Mouse (Mus musculus): ENCODE measurements around the gene Rtf1.
"Not testable (repeated sequence)": the region's sequence is repeated elsewhere in the genome, so short reads cannot be mapped to it uniquely, and the experiment has no call there.

The Rtf1 gene

GRCm38 (mm10) chr2:119674525-119675214 is at the start of gene Rtf1:
Gene Rtf1, plus strand, starts transcription at chr2:119675068.
- peak; percentile 93 to 95 for DNase-seq (ENCODE audit: low read depth in 2 of 2, low spot score in 2 of 2)

- DNase-seq (ENCODE audit: low read depth in 2 of 2, low spot score in 2 of 2) = no peak
These were observed 38.1 kb upstream of the Rtf1 start for GRCm38 (mm10) chr2:119636781-119637180.

DNA sequence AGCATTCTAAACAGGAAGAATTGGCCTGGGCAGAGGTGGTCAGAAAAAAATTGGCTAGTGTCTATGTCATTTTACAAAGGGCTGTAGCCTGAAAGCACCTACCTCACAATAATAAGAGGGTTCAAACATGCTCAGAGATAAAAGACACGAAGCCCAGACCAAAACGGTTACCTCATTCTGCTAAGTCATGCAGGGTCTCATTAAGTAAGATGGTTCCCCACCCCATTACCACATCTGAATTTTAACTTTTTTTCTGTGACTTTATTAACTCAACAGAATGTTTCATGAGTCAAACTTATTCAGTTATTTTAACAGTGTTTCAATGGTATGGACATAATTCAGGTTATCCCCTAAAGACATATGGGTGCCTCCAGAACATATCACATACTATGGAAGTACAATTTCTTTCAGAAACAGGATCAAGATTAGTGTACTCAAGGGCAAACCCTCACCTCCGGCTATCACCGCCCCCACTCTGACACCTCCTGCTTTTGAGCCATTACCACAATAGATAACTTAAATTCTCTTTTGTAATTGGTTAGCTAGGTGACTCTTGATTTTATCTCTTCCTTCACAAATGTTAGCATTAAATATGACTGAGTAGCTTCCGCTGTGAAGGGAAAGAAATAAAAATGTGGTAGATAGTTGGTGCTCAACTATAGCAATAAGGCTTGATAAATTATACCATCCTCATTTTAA is 33.5 kb upstream of the Rtf1 start:
- DNase-seq (ENCODE audit: low read depth in 2 of 2, low spot score in 2 of 2) = no peak

- no peak for DNase-seq (ENCODE audit: low read depth in 2 of 2, low spot score in 2 of 2)
These were observed 30.6 kb upstream of the Rtf1 start for GRCm38 (mm10) chr2:119644254-119644653.

- peak; percentile 72 to 78 for DNase-seq (ENCODE audit: low read depth in 2 of 2, low spot score in 2 of 2)
These were observed 12.4 kb upstream of the Rtf1 start, which contains the start of gene Ndufaf1 for GRCm38 (mm10) chr2:119662220-119663182. Gene Ndufaf1, minus strand, starts transcription at chr2:119662827.

DNA sequence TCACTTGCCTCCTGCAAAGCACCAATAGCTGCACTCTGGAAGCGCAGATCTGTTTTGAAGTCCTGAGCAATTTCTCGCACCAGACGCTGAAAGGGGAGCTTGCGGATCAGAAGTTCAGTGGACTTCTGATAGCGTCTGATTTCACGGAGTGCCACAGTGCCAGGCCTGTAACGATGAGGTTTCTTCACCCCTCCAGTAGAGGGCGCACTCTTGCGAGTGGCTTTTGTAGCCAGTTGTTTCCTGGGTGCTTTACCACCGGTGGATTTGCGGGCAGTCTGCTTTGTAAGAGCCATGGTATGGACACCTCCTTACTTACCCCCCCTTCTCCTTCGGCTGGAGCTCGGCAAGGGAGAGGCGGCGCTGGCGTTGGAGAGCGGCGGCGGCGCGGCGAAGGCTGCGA is 9.1 kb upstream of the Rtf1 start:
- not testable (repeated sequence) for DNase-seq (ENCODE audit: low read depth in 2 of 2, low spot score in 2 of 2)

DNA sequence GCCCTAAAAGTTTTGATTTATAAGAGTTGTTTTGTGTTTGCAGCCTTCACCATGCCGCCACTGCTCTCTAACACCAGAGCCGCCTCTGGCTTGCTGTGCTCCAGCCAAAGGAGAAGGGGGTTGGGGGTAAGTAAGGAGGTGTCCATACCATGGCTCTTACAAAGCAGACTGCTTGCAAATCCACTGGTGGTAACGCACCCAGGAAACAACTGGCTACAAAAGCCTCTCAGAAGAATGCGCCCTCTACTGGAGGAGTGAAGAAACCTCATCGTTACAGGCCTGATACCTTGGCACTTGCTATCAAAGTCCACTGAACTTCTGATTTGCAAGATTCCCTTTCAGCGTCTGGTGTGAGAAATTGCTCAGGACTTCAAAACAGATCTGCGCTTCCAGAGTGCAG is 5.9 kb upstream of the Rtf1 start:
- peak; percentile 10 to 46 for DNase-seq (ENCODE audit: low read depth in 2 of 2, low spot score in 2 of 2)

DNA sequence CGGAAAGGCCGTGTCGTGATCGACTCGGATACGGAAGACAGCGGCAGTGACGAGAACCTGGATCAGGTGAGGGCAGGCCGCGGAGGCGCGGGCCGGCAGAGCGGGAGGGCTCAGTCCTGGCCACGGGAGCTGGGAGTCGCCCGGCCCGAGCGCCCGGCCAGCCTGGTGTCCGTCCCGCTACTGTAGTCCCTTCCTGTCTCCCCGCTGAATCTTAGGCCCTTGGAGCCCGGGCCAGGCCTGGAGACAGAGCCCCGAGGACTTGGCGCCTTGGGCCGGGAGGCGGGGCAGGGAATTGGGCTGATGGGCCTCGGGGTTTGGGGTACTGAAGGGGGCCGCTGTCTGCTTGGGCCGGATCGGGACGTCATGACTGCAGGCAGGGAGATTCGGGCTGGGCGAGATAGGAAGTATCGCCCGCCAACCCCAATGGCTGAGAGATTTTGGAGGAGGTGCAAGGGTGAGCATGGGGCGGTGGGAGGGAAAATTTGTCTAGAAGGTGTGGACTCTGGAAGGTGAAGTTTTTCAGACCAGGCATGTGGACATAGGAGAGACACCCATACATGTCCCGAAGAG is 432 bp downstream of the Rtf1 start:
- DNase-seq (ENCODE audit: low read depth in 2 of 2, low spot score in 2 of 2) = peak; percentile 26 to 39

DNA sequence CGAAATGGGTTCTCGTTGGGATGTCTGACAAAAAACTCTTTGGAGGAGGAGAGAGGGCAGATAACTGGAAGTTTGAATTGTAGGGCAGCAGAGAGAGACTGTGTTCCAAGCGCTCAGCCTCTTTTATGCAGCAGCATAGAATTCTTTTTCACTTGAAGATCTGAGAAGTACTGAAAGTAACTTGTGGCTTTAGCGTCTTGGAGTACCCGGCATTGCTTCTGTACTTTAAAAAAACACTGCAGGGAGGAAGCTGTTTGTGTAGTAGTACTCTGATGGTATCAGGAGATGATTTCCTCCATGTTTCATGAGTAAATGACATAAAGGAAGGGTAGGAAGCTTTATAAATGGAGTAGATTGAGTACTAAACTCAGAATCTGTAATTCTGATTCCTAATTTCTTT is 963 bp downstream of the Rtf1 start:
- peak in 1 of 2 experiments; percentile 9 for DNase-seq (ENCODE audit: low read depth in 2 of 2, low spot score in 2 of 2)

- no peak for DNase-seq (ENCODE audit: low read depth in 2 of 2, low spot score in 2 of 2)
These were observed 8.8 kb downstream of the Rtf1 start for GRCm38 (mm10) chr2:119683706-119684105.

- DNase-seq (ENCODE audit: low read depth in 2 of 2, low spot score in 2 of 2) = no peak
These were observed 17.3 kb downstream of the Rtf1 start for GRCm38 (mm10) chr2:119692003-119692701.

DNA sequence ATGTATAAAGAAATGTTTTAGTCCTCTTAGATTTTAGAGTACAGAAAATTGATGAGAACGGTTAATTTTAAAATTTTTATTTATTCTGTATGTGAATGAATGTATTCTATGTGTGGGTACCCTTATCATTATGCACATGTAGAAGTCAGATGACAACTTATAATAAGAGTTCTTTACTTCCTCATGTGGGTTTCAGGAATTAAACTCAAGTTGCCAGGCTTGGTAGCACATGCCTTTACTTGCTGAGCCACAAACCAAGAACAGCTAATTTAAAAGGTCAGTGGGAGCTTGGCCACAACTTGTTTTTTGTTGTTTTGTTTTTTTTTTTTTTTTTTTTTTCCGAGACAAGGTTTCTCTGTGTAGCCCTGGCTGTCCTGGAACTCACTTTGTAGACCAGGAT is 20.0 kb downstream of the Rtf1 start:
- no peak for DNase-seq (ENCODE audit: low read depth in 2 of 2, low spot score in 2 of 2)

- DNase-seq (ENCODE audit: low read depth in 2 of 2, low spot score in 2 of 2) = no peak
These were observed 21.2 kb downstream of the Rtf1 start for GRCm38 (mm10) chr2:119696111-119696510.

GRCm38 (mm10) chr2:119698472-119698871 is 23.6 kb downstream of the Rtf1 start:
- DNase-seq (ENCODE audit: low read depth in 2 of 2, low spot score in 2 of 2) = no peak

- no peak for DNase-seq (ENCODE audit: low read depth in 2 of 2, low spot score in 2 of 2)
These were observed 25.1 kb downstream of the Rtf1 start for GRCm38 (mm10) chr2:119699962-119700361.

- DNase-seq (ENCODE audit: low read depth in 2 of 2, low spot score in 2 of 2) = no peak
These were observed 28.3 kb downstream of the Rtf1 start for GRCm38 (mm10) chr2:119703171-119703570.

- DNase-seq (ENCODE audit: low read depth in 2 of 2, low spot score in 2 of 2) = no peak
These were observed 32.8 kb downstream of the Rtf1 start for GRCm38 (mm10) chr2:119707676-119708075.

GRCm38 (mm10) chr2:119710011-119710410 is 35.1 kb downstream of the Rtf1 start:
- DNase-seq (ENCODE audit: low read depth in 2 of 2, low spot score in 2 of 2) = no peak

GRCm38 (mm10) chr2:119715868-119716267 is 41.0 kb downstream of the Rtf1 start:
- DNase-seq (ENCODE audit: low read depth in 2 of 2, low spot score in 2 of 2) = not testable (repeated sequence)

- DNase-seq (ENCODE audit: low read depth in 2 of 2, low spot score in 2 of 2) = no peak
These were observed 46.2 kb downstream of the Rtf1 start for GRCm38 (mm10) chr2:119721070-119721469.
